Mouse (Mus musculus): Measurements from ENCODE around the gene Ttc14. TPM values are rescaled to one million over a fixed set of nuclear protein-coding genes. Genes with fewer than 3 reads are reported as not detected.

Ttc14 gene
- total and polyA plus RNA-seq, 2 experiments from 2014 or later: 19.7 to 27.4 TPM

DNA sequence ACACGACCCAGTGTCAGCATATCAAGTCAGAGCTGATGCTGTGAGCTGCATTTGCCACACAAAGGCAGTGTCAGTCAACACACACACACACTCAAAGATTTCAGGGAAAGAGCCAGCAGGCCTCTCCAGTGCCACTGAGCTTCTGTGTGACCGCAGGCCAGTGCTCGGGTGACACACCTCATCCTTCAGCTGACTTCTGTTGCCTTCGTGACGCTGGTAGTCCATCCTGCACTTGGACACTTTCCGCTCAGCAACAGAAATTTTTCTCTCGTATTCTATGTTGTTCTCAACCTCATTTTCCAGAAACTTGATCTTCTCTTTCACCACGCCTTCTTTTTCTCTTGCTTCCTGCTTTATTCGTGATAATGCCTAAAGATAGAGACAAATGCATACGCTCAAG, 32.7 kb downstream of the Ttc14 start:
- Histone ChIP-seq H3K4me3 (ENCODE audit: low read depth, low read length) (no peak overlapping the region), H3K4me1 (ENCODE audit: control insufficient read depth, insufficient read depth) (peaks cover 3% of the 10 kb centered on the region; the same call in 1 of the 2 replicates), H3K27me3 (ENCODE audit: control insufficient read depth, insufficient read depth, low read length) (no peaks in the 10 kb centered on the region), H3K4me2 (ENCODE audit: low read depth, low read length) (no peak overlapping the region), H3K36me3 (replicated peaks; ENCODE audit: control insufficient read depth, insufficient read depth, low read length) (no peaks in the 10 kb centered on the region), H3K27ac (ENCODE audit: low read depth) (no peak overlapping the region), H3K9ac (replicated peaks; ENCODE audit: low read depth, low read length) (no peak overlapping the region), H3K9me3 (replicated peaks; ENCODE audit: control insufficient read depth, low read length) (no peaks in the 10 kb centered on the region)
- WGBS: 73% methylated on average over 10 of the region's 10 CpGs
- DNase-seq (ENCODE audit: low spot score): no peak
- no peak for ATAC-seq (ENCODE audit: insufficient read depth, low read depth)
- no peak for TF ChIP-seq CTCF (IDR thresholded peaks at IDR 0.05; ENCODE audit: low read depth)
- TF ChIP-seq EP300 (IDR thresholded peaks at IDR 0.05; ENCODE audit: low read depth): no peak

GRCm38 (mm10) chr3:33836576-33836975, 36.9 kb downstream of the Ttc14 start:
- TF ChIP-seq CTCF (IDR thresholded peaks at IDR 0.05; ENCODE audit: low read depth) (no peak), EP300 (IDR thresholded peaks at IDR 0.05; ENCODE audit: low read depth) (no peak)
- Histone ChIP-seq H3K4me3 (ENCODE audit: low read depth, low read length) (no peak overlapping the region), H3K9me3 (replicated peaks; ENCODE audit: control insufficient read depth, low read length) (no peaks in the 10 kb centered on the region), H3K36me3 (replicated peaks; ENCODE audit: control insufficient read depth, insufficient read depth, low read length) (no peaks in the 10 kb centered on the region), H3K27ac (ENCODE audit: low read depth) (no peak overlapping the region), H3K27me3 (ENCODE audit: control insufficient read depth, insufficient read depth, low read length) (no peaks in the 10 kb centered on the region), H3K9ac (replicated peaks; ENCODE audit: low read depth, low read length) (no peak overlapping the region), H3K4me2 (ENCODE audit: low read depth, low read length) (no peak overlapping the region), H3K4me1 (ENCODE audit: control insufficient read depth, insufficient read depth) (peaks cover 3% of the 10 kb centered on the region; the same call in 1 of the 2 replicates)
- ATAC-seq (ENCODE audit: insufficient read depth, low read depth): no peak
- DNase-seq (ENCODE audit: low spot score): no peak
- WGBS: 89% methylated on average over 13 of the region's 13 CpGs

GRCm38 (mm10) chr3:33838877-33839276, 39.2 kb downstream of the Ttc14 start:
- DNase-seq (ENCODE audit: low spot score) (no peak), ATAC-seq (ENCODE audit: insufficient read depth, low read depth) (no peak)
- Histone ChIP-seq H3K4me1 (ENCODE audit: control insufficient read depth, insufficient read depth) (peaks cover 6% of the 10 kb centered on the region), H3K36me3 (replicated peaks; ENCODE audit: control insufficient read depth, insufficient read depth, low read length) (no peaks in the 10 kb centered on the region), H3K9me3 (replicated peaks; ENCODE audit: control insufficient read depth, low read length) (no peaks in the 10 kb centered on the region), H3K4me2 (ENCODE audit: low read depth, low read length) (peak overlapping the region; percentile 49), H3K4me3 (ENCODE audit: low read depth, low read length) (peak overlapping the region; percentile 20), H3K9ac (replicated peaks; ENCODE audit: low read depth, low read length) (no peak overlapping the region), H3K27me3 (ENCODE audit: control insufficient read depth, insufficient read depth, low read length) (no peaks in the 10 kb centered on the region), H3K27ac (ENCODE audit: low read depth) (no peak overlapping the region)
- TF ChIP-seq CTCF (IDR thresholded peaks at IDR 0.05; ENCODE audit: low read depth): no peak
- no peak for TF ChIP-seq EP300 (IDR thresholded peaks at IDR 0.05; ENCODE audit: low read depth)
- 42% methylated on average over 10 of the region's 10 CpGs for WGBS

DNA sequence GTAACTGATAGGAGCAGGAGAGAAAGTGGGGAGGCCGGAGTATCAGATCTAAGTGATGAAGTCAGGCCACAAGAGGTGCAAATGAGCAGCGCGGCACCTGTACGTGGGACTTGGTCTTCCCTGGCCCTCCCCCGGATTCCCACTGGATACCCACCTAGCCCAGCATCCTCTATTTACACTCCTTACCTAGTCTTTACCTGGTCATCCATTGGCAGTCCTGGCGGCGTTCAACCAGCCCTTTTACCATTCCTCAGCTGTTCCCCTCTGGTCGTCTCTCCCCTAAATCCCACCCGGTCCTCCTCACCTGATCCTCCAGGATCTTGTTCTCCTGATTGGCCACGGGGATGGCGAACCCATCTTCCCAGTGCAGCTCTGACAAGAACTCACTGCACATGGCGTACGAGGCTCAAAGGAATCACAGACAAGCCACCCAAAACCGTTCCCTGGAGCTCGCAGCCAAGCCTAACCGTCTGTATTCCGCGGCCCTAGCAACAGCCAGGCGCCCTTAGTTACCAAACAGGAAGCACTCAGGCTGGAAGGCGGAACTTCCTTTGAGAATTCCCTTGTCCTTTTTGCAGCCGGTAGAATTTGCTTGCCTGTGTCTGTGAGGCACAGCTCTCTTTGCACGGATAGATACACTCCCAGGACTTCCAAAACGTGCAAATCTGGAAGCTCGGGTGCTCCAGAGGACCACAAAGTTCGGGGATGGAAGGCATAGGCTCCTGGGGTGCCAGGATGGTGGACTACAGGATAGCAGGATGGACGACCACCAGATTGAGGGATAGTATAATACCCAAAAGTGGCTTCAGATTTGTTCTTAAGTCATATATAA, 44.4 kb downstream of the Ttc14 start, which contains the start of gene Ccdc39:
Ccdc39 (minus strand) TSS at position 510 of the 832 bp plus-strand sequence.
- Histone ChIP-seq H3K36me3 (replicated peaks; ENCODE audit: control insufficient read depth, insufficient read depth, low read length) (no peaks in the 10 kb centered on the region), H3K4me2 (ENCODE audit: low read depth, low read length) (peak within 1 kb of the TSS; percentile 76), H3K4me3 (ENCODE audit: low read depth, low read length) (peak within 1 kb of the TSS; percentile 48), H3K27ac (ENCODE audit: low read depth) (no peak within 1 kb of the TSS), H3K27me3 (ENCODE audit: control insufficient read depth, insufficient read depth, low read length) (no peaks in the 10 kb centered on the region), H3K4me1 (ENCODE audit: control insufficient read depth, insufficient read depth) (peaks cover 4% of the 10 kb centered on the region), H3K9me3 (replicated peaks; ENCODE audit: control insufficient read depth, low read length) (no peaks in the 10 kb centered on the region), H3K9ac (replicated peaks; ENCODE audit: low read depth, low read length) (peak within 1 kb of the TSS; percentile 63; the same call in 1 of the 2 replicates)
- 7% methylated on average over 26 of the region's 26 CpGs for WGBS
- DNase-seq (ENCODE audit: low spot score) (peak; percentile 85), ATAC-seq (ENCODE audit: insufficient read depth, low read depth) (peak; percentile 86)
- TF ChIP-seq CTCF (IDR thresholded peaks at IDR 0.05; ENCODE audit: low read depth): no peak
- no peak for TF ChIP-seq EP300 (IDR thresholded peaks at IDR 0.05; ENCODE audit: low read depth)

DNA sequence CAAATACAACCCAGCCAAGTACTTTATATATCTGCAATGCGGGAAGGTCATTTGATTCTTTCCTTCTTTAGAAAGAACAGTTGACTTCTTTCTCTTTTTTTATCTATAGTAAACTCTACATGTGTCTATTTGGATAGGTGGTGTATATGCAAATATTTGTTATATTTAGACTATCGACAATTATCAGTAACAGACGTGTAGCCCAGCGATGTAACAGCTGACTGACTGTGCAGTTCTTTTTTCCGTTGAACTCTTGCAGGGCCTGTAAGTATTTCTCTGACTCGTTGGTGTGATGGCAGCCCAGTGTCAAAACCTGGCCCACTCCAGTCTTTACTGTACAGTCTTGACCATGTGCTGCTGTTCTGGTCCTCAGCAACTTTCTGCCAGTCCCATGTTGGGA, 47.0 kb downstream of the Ttc14 start:
- Histone ChIP-seq H3K9me3 (replicated peaks; ENCODE audit: control insufficient read depth, low read length) (no peaks in the 10 kb centered on the region), H3K4me3 (ENCODE audit: low read depth, low read length) (no peak overlapping the region), H3K27me3 (ENCODE audit: control insufficient read depth, insufficient read depth, low read length) (no peaks in the 10 kb centered on the region), H3K4me2 (ENCODE audit: low read depth, low read length) (no peak overlapping the region), H3K27ac (ENCODE audit: low read depth) (no peak overlapping the region), H3K36me3 (replicated peaks; ENCODE audit: control insufficient read depth, insufficient read depth, low read length) (no peaks in the 10 kb centered on the region), H3K9ac (replicated peaks; ENCODE audit: low read depth, low read length) (no peak overlapping the region), H3K4me1 (ENCODE audit: control insufficient read depth, insufficient read depth) (peaks cover 4% of the 10 kb centered on the region)
- 53% methylated on average over 6 of the region's 6 CpGs for whole genome bisulfite sequencing
- DNase-seq (ENCODE audit: low spot score): no peak
- TF ChIP-seq EP300 (IDR thresholded peaks at IDR 0.05; ENCODE audit: low read depth) (no peak), CTCF (IDR thresholded peaks at IDR 0.05; ENCODE audit: low read depth) (no peak)
- no peak for ATAC-seq (ENCODE audit: insufficient read depth, low read depth)

Measured in heart, postnatal 0 days (tissue).